Mouse (Mus musculus) hindbrain, embryonic 16.5 days (tissue): ENCODE data around the gene B3gnt7. TPM values are rescaled to one million over a fixed set of nuclear protein-coding genes. Genes with fewer than 3 reads are reported as not detected.
"Not testable (repeated sequence)": the region's sequence is repeated elsewhere in the genome, so short reads cannot be mapped to it uniquely, and the experiment has no call there.

Experiments
- ATAC-seq: fragments of 200-750 bp; cut with Nextera tagmentation; 2 replicates; pipeline ENCODE4 v1.8.0; 2017; ENCODE audit warnings: moderate TSS enrichment, moderate library complexity
- H3K27ac ChIP-seq: fragments of 300-500 bp; sonication (generic); 2 replicates; pipeline ENCODE4 v1.5.1; 2014; ENCODE audit warnings: low read depth, mild to moderate bottlenecking, control low read depth, low read length, moderate library complexity
- H3K27me3 ChIP-seq: fragments of 300-500 bp; sonication (generic); replicated peaks from 2 replicates; pipeline ENCODE4 v1.6.1; 2014; ENCODE audit warnings: low read length; ENCODE audit not compliant: control insufficient read depth, insufficient read depth
- H3K36me3 ChIP-seq: fragments of 300-500 bp; sonication (generic); 2 replicates; pipeline ENCODE4 v1.6.1; 2014; ENCODE audit warnings: mild to moderate bottlenecking, low read length, moderate library complexity, mixed read lengths; ENCODE audit not compliant: control insufficient read depth, insufficient read depth
- H3K4me1 ChIP-seq: fragments of 300-500 bp; sonication (generic); 2 replicates; pipeline ENCODE4 v1.6.1; 2014; ENCODE audit warnings: low read depth, low read length; ENCODE audit not compliant: control insufficient read depth, insufficient read depth
- H3K4me2 ChIP-seq: fragments of 300-500 bp; sonication (generic); 2 replicates; pipeline ENCODE4 v1.6.1; 2014; ENCODE audit warnings: mild to moderate bottlenecking, low read length, control low read depth, moderate library complexity
- H3K4me3 ChIP-seq: fragments of 300-500 bp; sonication (generic); 2 replicates; pipeline ENCODE4 v1.5.1; 2014; ENCODE audit warnings: mild to moderate bottlenecking, low read length, control low read depth, moderate library complexity
- H3K9ac ChIP-seq: fragments of 300-500 bp; sonication (generic); 2 replicates; pipeline ENCODE4 v1.6.1; 2014; ENCODE audit warnings: low read depth, mild to moderate bottlenecking, control low read depth, low read length, moderate library complexity
- H3K9me3 ChIP-seq: fragments of 300-500 bp; sonication (generic); 2 replicates; pipeline ENCODE4 v1.6.1; 2014; ENCODE audit warnings: mild to moderate bottlenecking, low read length, moderate library complexity; ENCODE audit not compliant: control insufficient read depth
- WGBS: fragments of 180-500 bp; shearing (Covaris S2); extraction: QIAGEN DNeasy Blood & Tissue Kit; methylation state at CpG from one replicate; pipeline ENCODE4 v1.1.7; 2014; 5-methylcytosine and 5-hydroxymethylcytosine counted together
- polyA plus RNA-seq: library from polyadenylated mRNA; unstranded; fragments of >200 nt; fragmentation: Nextera tagmentation; extraction: Ambion mirVana; gene quantifications from 2 replicates; pipeline ENCODE4 v1.2.1, GENCODE M21; 2015

The B3gnt7 gene
- polyA plus RNA-seq, 1 experiment from 2014 or later, result 10.6 TPM

- WGBS, result 47% methylated on average over 2 of the region's 2 CpGs
- H3K27ac ChIP-seq, result no peak overlapping the region
- no peak overlapping the region for H3K4me3 ChIP-seq
- no peaks in the 10 kb centered on the region for H3K27me3 ChIP-seq
- no peak for ATAC-seq
- H3K4me2 ChIP-seq, result no peak overlapping the region
- H3K9ac ChIP-seq, result no peak overlapping the region
- no peaks in the 10 kb centered on the region for H3K9me3 ChIP-seq
- H3K36me3 ChIP-seq, result no peaks in the 10 kb centered on the region
- no peaks in the 10 kb centered on the region for H3K4me1 ChIP-seq
Observed at GRCm38 (mm10) chr1:86336330-86336729, 33.7 kb downstream of the B3gnt7 start.

DNA sequence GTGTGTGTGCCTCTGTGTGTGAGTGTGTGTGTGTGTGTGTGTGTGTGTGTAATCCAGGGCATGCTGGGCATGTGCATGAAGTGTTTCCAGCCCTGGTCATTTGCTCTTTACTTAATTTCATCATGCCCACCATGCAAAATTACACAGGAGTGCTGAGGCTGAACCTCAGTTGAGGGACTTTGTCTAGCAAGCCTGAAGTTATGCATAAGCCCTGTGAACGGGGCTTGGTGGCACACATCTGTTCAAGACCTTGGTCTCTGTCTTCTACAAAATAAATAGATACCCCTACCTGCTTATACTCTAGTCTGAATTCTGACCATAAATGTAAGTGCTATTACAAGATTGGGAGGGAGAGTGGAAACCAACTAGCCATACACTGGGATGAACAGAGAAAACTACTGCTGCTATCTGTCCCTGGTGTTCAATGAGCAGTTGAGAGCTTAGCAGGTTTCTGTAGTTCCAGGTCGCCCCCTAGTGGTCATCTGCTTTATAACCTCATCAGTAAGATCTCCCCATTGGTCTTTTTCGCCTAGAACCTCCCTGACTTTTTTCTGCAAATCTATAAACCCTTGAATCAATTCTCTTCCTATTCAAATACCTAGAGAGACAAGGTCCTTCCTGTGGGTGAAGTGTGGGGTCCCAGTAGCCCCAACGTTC, 36.7 kb downstream of the B3gnt7 start:
- peak; percentile 89 for ATAC-seq
- H3K4me2 ChIP-seq, result no peak overlapping the region
- H3K9ac ChIP-seq, result no peak overlapping the region
- no peaks in the 10 kb centered on the region for H3K36me3 ChIP-seq
- no peaks in the 10 kb centered on the region for H3K9me3 ChIP-seq
- no peaks in the 10 kb centered on the region for H3K4me1 ChIP-seq
- 28% methylated on average over 4 of the region's 4 CpGs for WGBS
- H3K27me3 ChIP-seq, result no peaks in the 10 kb centered on the region
- H3K4me3 ChIP-seq, result no peak overlapping the region
- H3K27ac ChIP-seq, result no peak overlapping the region

DNA sequence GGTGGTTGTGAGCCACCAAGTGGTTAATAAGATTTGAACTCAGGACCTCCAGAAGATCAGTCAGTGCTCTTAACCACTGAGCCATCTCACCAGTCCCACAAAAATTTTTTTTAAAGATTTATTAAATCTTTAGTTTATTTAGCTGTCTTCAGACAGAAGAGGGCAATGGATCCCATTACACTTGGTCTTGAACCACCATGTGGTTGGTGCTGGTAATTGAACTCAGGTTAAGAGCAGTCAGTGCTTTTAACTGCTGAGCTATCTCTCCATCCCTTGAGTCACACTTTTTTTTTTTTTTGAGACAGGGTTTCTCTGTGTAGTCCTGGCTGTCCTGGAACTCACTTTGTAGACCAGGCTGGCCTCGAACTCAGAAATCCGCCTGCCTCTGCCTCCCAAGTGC, 38.5 kb downstream of the B3gnt7 start:
- WGBS, result 92% methylated on average over 2 of the region's 2 CpGs
- H3K4me3 ChIP-seq, result not testable (repeated sequence)

GRCm38 (mm10) chr1:86342371-86342770, 39.7 kb downstream of the B3gnt7 start:
- WGBS, result 92% methylated on average over 2 of the region's 2 CpGs
- no peaks in the 10 kb centered on the region for H3K27me3 ChIP-seq
- no peak overlapping the region for H3K4me3 ChIP-seq
- no peak overlapping the region for H3K9ac ChIP-seq
- no peak overlapping the region for H3K27ac ChIP-seq
- no peaks in the 10 kb centered on the region for H3K9me3 ChIP-seq
- ATAC-seq, result no peak
- no peak overlapping the region for H3K4me2 ChIP-seq
- no peaks in the 10 kb centered on the region for H3K36me3 ChIP-seq
- H3K4me1 ChIP-seq, result no peaks in the 10 kb centered on the region

More for the DNA sequence above, 38.5 kb downstream of the B3gnt7 start:
- not testable (repeated sequence) for H3K9ac ChIP-seq, H3K27ac ChIP-seq, H3K27me3 ChIP-seq, H3K4me1 ChIP-seq, ATAC-seq, H3K9me3 ChIP-seq, H3K36me3 ChIP-seq, H3K4me2 ChIP-seq

DNA sequence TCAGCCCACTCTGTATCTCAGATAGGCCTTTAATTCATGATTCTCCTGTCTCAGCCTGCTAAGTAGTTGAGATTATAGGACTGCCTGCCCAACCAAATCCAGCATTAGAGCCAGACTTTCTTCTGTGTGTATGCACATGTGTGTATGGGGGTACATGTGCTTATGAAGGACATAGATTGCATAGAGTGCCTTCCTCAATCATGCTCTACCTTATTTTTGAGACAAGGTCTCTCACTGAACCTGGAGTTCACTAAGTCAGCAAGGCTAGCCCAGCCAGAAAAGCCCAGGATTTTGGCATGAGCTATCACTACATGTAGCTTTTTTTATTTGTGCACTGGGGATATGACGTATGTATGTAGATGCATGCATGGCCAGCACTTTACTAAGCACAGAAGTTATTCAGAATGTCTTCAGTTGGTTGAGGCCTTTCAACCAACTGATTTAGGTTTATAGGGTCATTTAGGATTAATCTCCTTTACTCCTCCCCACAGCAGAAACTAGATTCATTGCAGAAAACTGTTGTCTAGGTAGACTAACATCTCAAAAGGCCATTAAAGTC, 40.5 kb downstream of the B3gnt7 start:
- H3K9me3 ChIP-seq, result no peaks in the 10 kb centered on the region
- no peak overlapping the region for H3K4me3 ChIP-seq
- H3K36me3 ChIP-seq, result no peaks in the 10 kb centered on the region
- ATAC-seq, result no peak
- no peaks in the 10 kb centered on the region for H3K27me3 ChIP-seq
- H3K9ac ChIP-seq, result no peak overlapping the region
- no peak overlapping the region for H3K27ac ChIP-seq
- WGBS, result 96% methylated on average over 1 of the region's 1 CpGs
- H3K4me1 ChIP-seq, result no peaks in the 10 kb centered on the region
- no peak overlapping the region for H3K4me2 ChIP-seq

GRCm38 (mm10) chr1:86343969-86344861, 41.6 kb downstream of the B3gnt7 start:
- no peak for ATAC-seq
- Histone ChIP-seq H3K9ac (no peak overlapping the region), H3K4me1 (no peaks in the 10 kb centered on the region), H3K4me3 (no peak overlapping the region), H3K9me3 (no peaks in the 10 kb centered on the region), H3K36me3 (peaks cover 4% of the 10 kb centered on the region), H3K27me3 (no peaks in the 10 kb centered on the region), H3K4me2 (no peak overlapping the region), H3K27ac (no peak overlapping the region)
- WGBS, result 79% methylated on average over 4 of the region's 4 CpGs

DNA sequence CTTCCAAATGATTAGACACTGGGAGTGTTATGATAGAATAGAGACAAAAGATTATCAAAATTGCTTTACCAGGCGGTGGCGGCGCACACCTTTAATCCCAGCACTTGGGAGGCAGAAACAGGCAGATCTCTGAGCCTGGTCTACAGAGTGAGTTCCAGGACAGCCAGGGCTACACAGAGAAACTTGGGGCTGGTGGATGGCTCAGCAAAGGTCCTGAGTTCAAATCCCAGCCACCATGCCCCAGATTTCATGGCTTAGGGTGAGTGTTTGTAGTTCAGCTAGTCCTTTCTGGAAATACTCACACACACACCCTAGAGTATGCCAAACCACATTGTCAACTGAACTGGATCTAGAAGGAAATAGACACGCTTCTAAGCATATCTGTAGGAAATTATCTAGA, 42.4 kb downstream of the B3gnt7 start:
- Histone ChIP-seq H3K4me2 (no peak overlapping the region), H3K36me3 (peaks cover 8% of the 10 kb centered on the region), H3K9ac (no peak overlapping the region), H3K27me3 (no peaks in the 10 kb centered on the region), H3K4me1 (no peaks in the 10 kb centered on the region), H3K27ac (no peak overlapping the region), H3K4me3 (no peak overlapping the region), H3K9me3 (no peaks in the 10 kb centered on the region)
- ATAC-seq, result no peak
- 98% methylated on average over 4 of the region's 4 CpGs for WGBS

DNA sequence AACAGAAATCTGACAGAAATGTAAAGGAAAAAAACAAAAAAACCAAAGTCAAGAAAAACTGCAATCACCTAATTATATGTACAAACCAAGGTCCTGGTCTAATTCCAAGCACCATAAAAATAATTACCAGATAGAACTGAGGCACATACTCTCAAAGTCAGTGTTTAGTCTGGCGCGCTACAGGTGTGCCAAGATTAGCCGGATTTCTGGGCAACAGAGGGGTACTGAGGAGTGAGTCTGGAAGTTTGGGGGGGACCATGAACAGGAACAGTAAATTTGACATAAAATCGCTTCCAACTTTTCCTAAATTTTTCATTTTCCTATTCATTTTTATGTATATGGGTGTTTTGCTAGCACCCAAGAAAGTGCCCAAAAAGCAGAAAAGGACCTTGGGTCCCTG, 43.3 kb downstream of the B3gnt7 start:
- WGBS, result 88% methylated on average over 4 of the region's 4 CpGs
- Histone ChIP-seq H3K27ac (no peak overlapping the region), H3K4me1 (no peaks in the 10 kb centered on the region), H3K27me3 (no peaks in the 10 kb centered on the region), H3K9ac (no peak overlapping the region), H3K36me3 (peaks cover 15% of the 10 kb centered on the region), H3K4me3 (no peak overlapping the region), H3K9me3 (no peaks in the 10 kb centered on the region), H3K4me2 (no peak overlapping the region)
- no peak for ATAC-seq
